ENCODE assay signal across 20 mouse cellular contexts in genomic region chr7:114743022-114743780, GRCm38 (mm10). TPM values are rescaled to one million over a fixed set of nuclear protein-coding genes. Genes with fewer than 3 reads are reported as not detected.
DNase-seq lines count a peak whose midpoint lies in the region; ATAC-seq and TF ChIP-seq lines count a peak whose summit lies in the region.
"Had no signal": no experiment of that assay in that cellular context is flagged by ENCODE, and none has a peak within 500 bp of the region (broad histone marks: within the 10 kb centered on the region; RNA-seq: fewer than 3 reads in every experiment).

Gene Insc (plus strand): TSS chr7:114743694.

- no peaks in the 10 kb centered on the region for H3K27me3 ChIP-seq in neural tube, embryonic 11.5 days (ENCODE audit: control insufficient read depth, insufficient read depth, low read length)
- 0 out of 2 replicates have a peak, but pooled peaks cover 3% of the 10 kb centered on the region for H3K27me3 ChIP-seq in neural tube, embryonic 15.5 days (replicated peaks)
- no peaks in the 10 kb centered on the region; the same call in 1 of the 2 replicates for H3K27me3 ChIP-seq in liver, postnatal 0 days (ENCODE audit: insufficient read depth, low read length)

- WGBS in neural tube, embryonic 11.5 days: 77% methylated on average over 5 of the region's 5 CpGs
- WGBS in neural tube, embryonic 15.5 days: 83% methylated on average over 5 of the region's 5 CpGs
- WGBS in liver, postnatal 0 days (ENCODE audit: insufficient replicate concordance): 65% methylated on average over 5 of the region's 5 CpGs

- no peak within 1 kb of the TSS for H3K9ac ChIP-seq in neural tube, embryonic 11.5 days (ENCODE audit: low read length)
- H3K9ac ChIP-seq in neural tube, embryonic 15.5 days (replicated peaks): no peak within 1 kb of the TSS
- H3K9ac ChIP-seq in liver, postnatal 0 days (replicated peaks): no peak within 1 kb of the TSS
- H3K9ac ChIP-seq: heart, embryonic 13.5 days; hindbrain, embryonic 13.5 days; kidney, embryonic 15.5 days had no signal

- no peaks in the 10 kb centered on the region for H3K4me1 ChIP-seq in neural tube, embryonic 11.5 days (ENCODE audit: control insufficient read depth, insufficient read depth, low read length)
- H3K4me1 ChIP-seq in neural tube, embryonic 15.5 days: peaks cover 15% of the 10 kb centered on the region
- H3K4me1 ChIP-seq in liver, postnatal 0 days (ENCODE audit: insufficient read depth): no peaks in the 10 kb centered on the region

- TF ChIP-seq EP300 in liver, postnatal 0 days (IDR thresholded peaks at IDR 0.05; ENCODE audit: low read depth): no peak

- peak within 1 kb of the TSS; percentile 58 for H3K27ac ChIP-seq in gastrocnemius, adult 2 months
- no peak within 1 kb of the TSS for H3K27ac ChIP-seq in neural tube, embryonic 11.5 days (ENCODE audit: low read depth, low read length)
- no peak within 1 kb of the TSS for H3K27ac ChIP-seq in neural tube, embryonic 15.5 days (replicated peaks)
- H3K27ac ChIP-seq in liver, postnatal 0 days (ENCODE audit: low read depth): no peak within 1 kb of the TSS
- H3K27ac ChIP-seq: heart, embryonic 13.5 days; hindbrain, embryonic 13.5 days; kidney, embryonic 15.5 days; macrophage; midbrain, embryonic 10.5 days had no signal

- no peak for TF ChIP-seq CTCF in gastrocnemius, adult 2 months (IDR thresholded peaks at IDR 0.05)
- TF ChIP-seq CTCF in liver, postnatal 0 days (IDR thresholded peaks at IDR 0.05; ENCODE audit: low read depth): no peak

- H3K4me3 ChIP-seq in gastrocnemius, adult 2 months: peak within 1 kb of the TSS; percentile 61
- no peak within 1 kb of the TSS for H3K4me3 ChIP-seq in neural tube, embryonic 11.5 days (ENCODE audit: low read depth, low read length)
- no peak within 1 kb of the TSS for H3K4me3 ChIP-seq in neural tube, embryonic 15.5 days (replicated peaks)
- H3K4me3 ChIP-seq in liver, postnatal 0 days (ENCODE audit: low read depth, low read length): no peak within 1 kb of the TSS
- H3K4me3 ChIP-seq: heart, embryonic 13.5 days; hindbrain, embryonic 13.5 days; kidney, embryonic 15.5 days; left cerebral cortex, adult 2 months; midbrain, embryonic 10.5 days had no signal

- no peak for ATAC-seq in neural tube, embryonic 11.5 days (ENCODE audit: insufficient read depth, low FRiP score, low TSS enrichment)
- no peak for ATAC-seq in neural tube, embryonic 15.5 days (ENCODE audit: low FRiP score)
- ATAC-seq in liver, postnatal 0 days: no peak
- ATAC-seq: inflammation-experienced regulatory T-cells, adult 6 months had no signal

- DNase-seq in gastrocnemius, adult 2 months: no peak
- no peak for DNase-seq in gastrocnemius, postnatal 25 days
- DNase-seq in neural tube, embryonic 11.5 days (ENCODE audit: low spot score): no peak
- no peak for DNase-seq in liver, postnatal 0 days
- no peak for DNase-seq in urinary bladder, postnatal 14 days (ENCODE audit: low spot score)
- no peak for DNase-seq in cerebellum, adult 18-20 months
- DNase-seq: adrenal gland, postnatal 25 days; cerebellum, adult 11-12 months; kidney, postnatal 4 days; layer of hippocampus, adult 9-11 months had no signal

- H3K36me3 ChIP-seq in neural tube, embryonic 11.5 days (ENCODE audit: control insufficient read depth, insufficient read depth, low read length): no peaks in the 10 kb centered on the region
- no peaks in the 10 kb centered on the region for H3K36me3 ChIP-seq in neural tube, embryonic 15.5 days
- H3K36me3 ChIP-seq in liver, postnatal 0 days (replicated peaks; ENCODE audit: insufficient read depth, low read length): no peaks in the 10 kb centered on the region
- H3K36me3 ChIP-seq: G1E; heart, embryonic 13.5 days; hindbrain, embryonic 13.5 days; kidney, embryonic 15.5 days; midbrain, embryonic 10.5 days had no signal

- no peak within 1 kb of the TSS for H3K4me2 ChIP-seq in neural tube, embryonic 11.5 days (ENCODE audit: low read depth)
- no peak within 1 kb of the TSS for H3K4me2 ChIP-seq in neural tube, embryonic 15.5 days
- no peak within 1 kb of the TSS for H3K4me2 ChIP-seq in liver, postnatal 0 days (ENCODE audit: low read depth, low read length)
- H3K4me2 ChIP-seq: heart, embryonic 13.5 days; hindbrain, embryonic 13.5 days; kidney, embryonic 15.5 days had no signal

- intact Hi-C loops in gastrocnemius, adult 2 months (cut with DNase I): no loop called here

- no peaks in the 10 kb centered on the region for H3K9me3 ChIP-seq in neural tube, embryonic 11.5 days (ENCODE audit: control insufficient read depth, low read length)
- H3K9me3 ChIP-seq in neural tube, embryonic 15.5 days (replicated peaks): no peaks in the 10 kb centered on the region
- H3K9me3 ChIP-seq in liver, postnatal 0 days (ENCODE audit: low read length): no peaks in the 10 kb centered on the region
- H3K9me3 ChIP-seq: G1E; heart, embryonic 13.5 days; hindbrain, embryonic 13.5 days; kidney, embryonic 15.5 days; midbrain, embryonic 10.5 days had no signal

RNA-seq across cellular contexts. Expression of gene Insc, which starts in this region (rescaled TPM):
- total RNA-seq in gastrocnemius, adult 2 months (2021): 1 to 10 TPM in 1 of 2 experiments, under 1 TPM in 1; 0.48 to 1.9 TPM
- total RNA-seq in gastrocnemius, postnatal 25 days (2021): 1 to 10 TPM; 2.3 to 2.7 TPM
- polyA plus RNA-seq in neural tube, embryonic 11.5 days (2014; fragmentation: Nextera tagmentation; extraction: Ambion mirVana): 14.2 and 16.6 TPM in 2 replicates
- polyA plus RNA-seq in neural tube, embryonic 15.5 days (2015; fragmentation: Nextera tagmentation; extraction: Ambion mirVana): 4.7 and 5.1 TPM in 2 replicates
- polyA plus RNA-seq in liver, postnatal 0 days (2015; fragmentation: Nextera tagmentation; extraction: Ambion mirVana): 13.7 and 16.2 TPM in 2 replicates
- total RNA-seq: G1E; granulocyte monocyte progenitor cell, adult 5-6 weeks had no signal
- polyA plus RNA-seq: G1E; inflammation-experienced regulatory T-cells, adult 6 months; macrophage had no signal
